Mouse (Mus musculus) stomach, embryonic 14.5 days (tissue): ENCODE measurements around the gene Mink1. TPM values are rescaled to one million over a fixed set of nuclear protein-coding genes. Genes with fewer than 3 reads are reported as not detected.

ENCODE experiments used
- ATAC-seq: fragments of 200-750 bp; cut with Nextera tagmentation; 2 replicates; pipeline ENCODE4 v1.8.0; 2017; ENCODE audit warnings: low read depth, moderate TSS enrichment; ENCODE audit not compliant: insufficient number of reproducible peaks, insufficient read depth, low FRiP score
- H3K27ac ChIP-seq: fragments of 300-500 bp; sonication (generic); 2 replicates; pipeline ENCODE4 v1.5.1; 2014; ENCODE audit warnings: mild to moderate bottlenecking, low read length, moderate library complexity, mixed read lengths
- H3K27me3 ChIP-seq: fragments of 300-500 bp; sonication (generic); 2 replicates; pipeline ENCODE4 v1.6.1; 2014; ENCODE audit warnings: low read length, control low read depth, mixed read lengths; ENCODE audit not compliant: control insufficient read depth, insufficient read depth
- H3K36me3 ChIP-seq: fragments of 300-500 bp; sonication (generic); 2 replicates; pipeline ENCODE4 v1.6.1; 2014; ENCODE audit warnings: mild to moderate bottlenecking, control low read depth, low read length, moderate library complexity, mixed read lengths; ENCODE audit not compliant: control insufficient read depth, insufficient read depth
- H3K4me1 ChIP-seq: fragments of 300-500 bp; sonication (generic); 2 replicates; pipeline ENCODE4 v1.6.1; 2014; ENCODE audit warnings: low read length, control low read depth, mixed read lengths; ENCODE audit not compliant: control insufficient read depth, insufficient read depth
- H3K4me2 ChIP-seq: fragments of 300-500 bp; sonication (generic); replicated peaks from 2 replicates; pipeline ENCODE4 v1.6.1; 2014; ENCODE audit warnings: low read depth, low read length, control low read depth
- H3K4me3 ChIP-seq: fragments of 300-500 bp; sonication (generic); 2 replicates; pipeline ENCODE4 v1.5.1; 2014; ENCODE audit warnings: low read depth, low read length, control low read depth
- H3K9ac ChIP-seq: fragments of 300-500 bp; sonication (generic); replicated peaks from 2 replicates; pipeline ENCODE4 v1.6.1; 2014; ENCODE audit warnings: low read depth, mild to moderate bottlenecking, control low read depth, low read length, moderate library complexity, mixed read lengths
- H3K9me3 ChIP-seq: fragments of 300-500 bp; sonication (generic); 2 replicates; pipeline ENCODE4 v1.6.1; 2016; ENCODE audit warnings: low read depth, low read length, control low read depth; ENCODE audit not compliant: control insufficient read depth
- WGBS: fragments of 180-500 bp; shearing (Covaris S2); extraction: QIAGEN DNeasy Blood & Tissue Kit; methylation state at CpG from one replicate; pipeline ENCODE4 v1.1.7; 2014; 5-methylcytosine and 5-hydroxymethylcytosine counted together
- polyA plus RNA-seq: library from polyadenylated mRNA; unstranded; fragments of >200 nt; fragmentation: Nextera tagmentation; extraction: Ambion mirVana; gene quantifications from 2 replicates; pipeline ENCODE4 v1.2.1, GENCODE M21; 2014

Gene Mink1
- polyA plus RNA-seq, 1 experiment from 2014 or later, result 23.0 TPM

DNA sequence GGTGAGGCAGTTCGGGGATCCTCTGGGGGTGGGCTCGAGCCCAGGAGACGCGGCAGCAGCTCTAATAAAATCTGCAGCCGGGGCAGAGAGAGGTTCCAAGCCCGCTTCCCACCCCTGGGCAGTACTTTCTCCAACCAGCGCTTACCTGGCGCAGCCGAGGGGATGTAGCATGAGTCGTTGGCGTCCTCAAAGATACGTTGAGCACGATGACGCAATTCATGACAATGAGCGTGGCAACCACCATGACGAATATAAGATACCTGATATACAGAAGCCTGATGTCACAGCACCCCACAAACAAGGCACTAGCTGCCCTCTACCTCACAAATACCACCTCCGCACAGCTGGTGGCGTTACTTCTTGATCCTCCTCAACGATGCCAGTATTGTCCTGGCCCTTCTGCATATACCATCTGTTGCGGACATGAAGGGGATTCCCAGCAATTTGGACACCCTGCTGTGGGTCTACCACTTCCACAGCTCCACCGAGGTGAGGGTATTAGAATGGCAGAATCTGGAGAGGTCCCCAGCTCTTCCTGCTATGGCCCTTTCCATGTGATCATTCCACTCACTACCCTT is 52.9 kb downstream of the Mink1 start, which contains the start of gene 4930544D05Rik:
Gene 4930544D05Rik, plus strand, starts transcription at position 333 of the 578 bp plus-strand sequence.
- Histone ChIP-seq H3K27ac (peak within 1 kb of the TSS; percentile 35; the same call in 1 of the 2 replicates), H3K4me2 (peak within 1 kb of the TSS; percentile 87), H3K4me3 (peak within 1 kb of the TSS; percentile 25), H3K9me3 (no peaks in the 10 kb centered on the region), H3K4me1 (peaks cover 4% of the 10 kb centered on the region; the same call in 1 of the 2 replicates), H3K36me3 (peaks cover 18% of the 10 kb centered on the region), H3K9ac (peak within 1 kb of the TSS; percentile 45; the same call in 1 of the 2 replicates), H3K27me3 (no peaks in the 10 kb centered on the region)
- 14% methylated on average over 21 of the region's 21 CpGs for WGBS
- no peak for ATAC-seq

DNA sequence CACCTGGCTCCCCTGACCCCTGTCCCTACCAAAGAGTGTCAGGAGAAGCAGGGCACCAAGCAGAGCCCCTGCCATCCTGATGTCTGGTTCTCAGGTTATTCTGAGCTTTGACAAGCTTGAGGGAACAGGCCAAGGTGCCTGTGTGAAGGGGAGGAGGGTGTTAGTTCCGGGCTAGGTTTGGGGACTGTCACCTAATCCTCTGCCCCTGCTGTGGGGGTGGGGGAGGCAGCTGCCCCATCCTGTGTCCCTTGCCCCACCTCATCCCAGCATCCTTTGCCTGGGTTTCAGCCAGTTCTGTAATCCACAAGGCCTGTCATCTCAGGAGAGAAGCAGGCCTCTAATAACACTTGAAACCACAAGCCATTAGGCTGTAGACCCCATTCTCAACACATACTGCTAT is 56.4 kb downstream of the Mink1 start, which contains the start of gene Chrne:
Gene Chrne, minus strand, starts transcription at position 116 of the 400 bp plus-strand sequence.
- no peak within 1 kb of the TSS for H3K27ac ChIP-seq

DNA sequence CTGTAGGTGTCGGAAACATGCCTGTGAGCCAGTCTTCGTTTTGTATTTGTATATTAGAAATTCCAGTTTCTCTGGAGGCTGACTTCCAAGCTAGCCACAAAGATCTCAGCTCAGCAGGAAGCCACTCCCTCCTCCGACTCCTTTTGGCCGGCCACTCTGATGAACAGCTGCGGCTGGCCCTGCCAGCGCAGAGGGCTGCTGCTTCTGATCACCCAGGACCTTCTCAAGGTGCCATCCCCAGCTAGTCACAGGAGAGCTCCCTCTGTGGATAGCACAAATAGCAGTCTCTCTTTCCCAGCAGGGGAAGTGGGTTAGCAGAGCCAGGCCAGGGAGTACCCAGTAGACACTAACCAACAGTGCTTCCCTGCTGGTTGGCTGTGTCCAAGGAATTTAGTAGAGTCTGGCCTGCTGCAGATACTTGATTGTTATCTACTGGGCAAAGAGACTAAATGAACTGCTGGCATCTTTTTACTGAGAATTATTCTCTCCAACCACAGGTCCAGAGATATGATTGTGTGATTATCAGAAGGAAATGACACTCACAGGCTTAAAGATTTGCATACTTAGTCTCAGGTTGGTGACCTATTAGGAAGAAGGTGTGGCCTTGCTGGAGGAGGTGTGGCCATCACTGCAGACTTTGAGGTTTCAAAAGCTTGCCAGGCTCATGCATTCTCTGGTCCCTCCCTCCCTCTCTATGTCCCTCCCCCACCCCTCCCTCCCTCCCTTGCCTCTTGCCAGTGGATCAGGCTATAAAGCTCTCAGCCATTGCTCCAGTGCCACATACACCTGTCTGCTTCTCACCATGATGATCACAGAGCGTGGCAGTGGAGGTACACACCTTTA is 59.5 kb downstream of the Mink1 start:
- no peak; the same call in 1 of the 2 replicates for ATAC-seq
- no peaks in the 10 kb centered on the region for H3K9me3 ChIP-seq
- no peak overlapping the region for H3K4me3 ChIP-seq
- 35% methylated on average over 7 of the region's 7 CpGs for WGBS
- H3K27ac ChIP-seq, result no peak overlapping the region
- no peaks in the 10 kb centered on the region for H3K27me3 ChIP-seq
- H3K9ac ChIP-seq, result no peak overlapping the region
- no peaks in the 10 kb centered on the region for H3K4me1 ChIP-seq
- H3K4me2 ChIP-seq, result no peak overlapping the region
- no peaks in the 10 kb centered on the region for H3K36me3 ChIP-seq

More for the DNA sequence above, 56.4 kb downstream of the Mink1 start, which contains the start of gene Chrne:
- peaks cover 4% of the 10 kb centered on the region; the same call in 1 of the 2 replicates for H3K4me1 ChIP-seq
- no peaks in the 10 kb centered on the region for H3K27me3 ChIP-seq
- WGBS, result 37% methylated on average over 1 of the region's 1 CpGs
- no peak for ATAC-seq
- H3K9me3 ChIP-seq, result no peaks in the 10 kb centered on the region
- no peak within 1 kb of the TSS for H3K9ac ChIP-seq
- no peak within 1 kb of the TSS for H3K4me2 ChIP-seq
- H3K4me3 ChIP-seq, result no peak within 1 kb of the TSS
- no peaks in the 10 kb centered on the region for H3K36me3 ChIP-seq

DNA sequence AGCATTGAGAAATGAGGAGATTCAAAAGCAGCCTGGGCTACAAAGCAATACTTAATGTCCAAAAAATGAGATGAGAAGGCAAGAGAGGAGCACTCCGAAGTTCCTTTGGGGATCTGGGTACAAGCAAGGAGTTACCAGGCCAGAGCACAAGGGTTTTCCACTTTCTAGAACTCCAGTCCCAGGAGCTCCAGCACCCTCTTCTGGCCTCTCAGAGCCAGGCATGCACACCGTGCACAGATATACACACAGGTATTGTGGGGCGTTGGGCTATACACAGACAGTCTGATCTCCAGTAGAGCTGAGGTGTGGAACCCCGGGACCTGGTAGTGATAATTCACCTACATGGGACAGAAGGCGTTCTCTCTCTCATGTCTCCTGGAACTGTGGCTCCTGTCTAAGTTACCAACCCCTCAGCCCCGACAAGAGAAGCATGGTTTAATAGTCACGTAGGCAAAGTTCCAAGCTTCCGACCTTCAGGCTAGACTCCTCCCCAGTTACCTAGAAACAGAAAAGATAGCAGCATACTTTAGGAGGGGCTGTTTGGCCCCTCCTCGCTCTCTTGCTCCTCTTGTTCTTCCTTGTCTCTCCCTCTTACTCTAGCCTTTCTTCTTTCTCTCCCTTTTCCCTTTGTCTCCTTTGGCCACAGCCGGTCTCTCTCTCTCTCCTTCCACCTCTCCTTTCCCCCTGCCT is 60.5 kb downstream of the Mink1 start:
- no peaks in the 10 kb centered on the region for H3K9me3 ChIP-seq
- ATAC-seq, result 0 out of 2 replicates have a peak, but pooled peaks have one; percentile 23
- H3K36me3 ChIP-seq, result no peaks in the 10 kb centered on the region
- H3K4me3 ChIP-seq, result no peak overlapping the region
- H3K27me3 ChIP-seq, result no peaks in the 10 kb centered on the region
- no peak overlapping the region for H3K4me2 ChIP-seq
- H3K9ac ChIP-seq, result no peak overlapping the region
- WGBS, result 72% methylated on average over 10 of the region's 10 CpGs
- H3K27ac ChIP-seq, result no peak overlapping the region
- H3K4me1 ChIP-seq, result no peaks in the 10 kb centered on the region

DNA sequence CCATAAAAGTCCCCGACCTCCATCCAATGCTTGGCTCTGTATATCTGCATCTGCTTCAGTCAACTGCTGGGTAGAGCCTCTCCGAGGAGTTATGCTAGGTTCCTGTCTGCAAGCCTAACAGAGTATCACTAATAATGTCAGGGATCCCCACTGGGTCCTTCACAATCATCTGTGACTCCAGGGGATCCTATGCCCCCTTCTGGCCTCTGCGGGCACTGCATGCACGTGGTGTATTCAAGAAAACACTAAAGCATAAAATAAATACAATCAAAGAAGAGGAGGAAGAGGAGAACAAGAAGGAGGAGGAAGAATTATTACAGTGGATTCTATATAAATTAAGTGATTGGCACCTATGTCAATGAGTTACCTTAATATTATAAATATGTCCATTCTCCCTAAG is 62.8 kb downstream of the Mink1 start:
- H3K36me3 ChIP-seq, result no peaks in the 10 kb centered on the region
- no peaks in the 10 kb centered on the region for H3K4me1 ChIP-seq
- ATAC-seq, result no peak
- no peak overlapping the region for H3K4me3 ChIP-seq
- no peak overlapping the region for H3K9ac ChIP-seq
- WGBS, result 40% methylated on average over 4 of the region's 4 CpGs
- H3K9me3 ChIP-seq, result no peaks in the 10 kb centered on the region
- no peak overlapping the region for H3K4me2 ChIP-seq
- H3K27ac ChIP-seq, result no peak overlapping the region
- H3K27me3 ChIP-seq, result no peaks in the 10 kb centered on the region

DNA sequence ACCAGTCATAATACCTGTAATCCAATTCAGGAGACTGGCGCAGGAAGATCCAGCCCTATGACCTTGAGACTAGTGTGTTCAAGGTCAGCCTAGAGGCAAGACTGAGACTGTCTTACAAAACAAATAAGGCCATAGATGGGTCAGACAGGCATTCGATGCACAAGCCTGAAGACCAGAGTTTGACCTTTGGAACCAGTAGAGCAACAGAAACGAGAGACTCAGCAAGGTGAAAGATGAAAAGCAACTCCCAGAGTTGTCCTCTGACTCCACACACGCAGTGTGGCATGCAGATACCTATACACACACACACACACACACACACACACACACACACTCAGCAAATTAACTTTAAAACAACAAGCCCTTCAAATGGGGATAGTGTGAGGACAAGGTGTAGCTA is 64.2 kb downstream of the Mink1 start:
- Histone ChIP-seq H3K27ac (no peak overlapping the region), H3K4me2 (no peak overlapping the region), H3K9ac (no peak overlapping the region), H3K9me3 (no peaks in the 10 kb centered on the region), H3K4me3 (no peak overlapping the region), H3K36me3 (no peaks in the 10 kb centered on the region), H3K27me3 (no peaks in the 10 kb centered on the region), H3K4me1 (no peaks in the 10 kb centered on the region)
- 58% methylated on average over 4 of the region's 4 CpGs for WGBS
- ATAC-seq, result no peak

DNA sequence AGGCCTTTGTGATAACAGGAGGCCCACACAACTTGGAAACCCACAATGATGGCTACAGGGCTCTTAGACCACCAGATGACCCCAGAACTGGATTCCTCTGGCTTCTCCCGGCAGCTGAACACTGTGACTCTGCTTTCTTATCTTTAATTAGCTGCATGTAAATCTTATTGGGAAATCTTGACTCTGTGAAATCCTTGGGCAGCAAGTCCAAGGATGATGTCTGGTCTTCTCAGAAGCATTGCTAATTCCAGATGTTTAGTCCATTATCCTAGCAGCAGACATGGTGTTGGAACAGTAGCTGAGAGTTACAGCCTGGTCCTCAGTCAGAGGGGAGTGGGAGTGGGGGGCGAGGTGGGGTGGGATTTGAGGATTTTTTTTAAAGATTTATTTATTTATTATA is 65.8 kb downstream of the Mink1 start:
- Histone ChIP-seq H3K36me3 (no peaks in the 10 kb centered on the region), H3K27me3 (no peaks in the 10 kb centered on the region), H3K4me1 (no peaks in the 10 kb centered on the region), H3K4me2 (no peak overlapping the region), H3K9ac (no peak overlapping the region), H3K9me3 (no peaks in the 10 kb centered on the region), H3K4me3 (no peak overlapping the region), H3K27ac (no peak overlapping the region)
- 68% methylated on average over 2 of the region's 2 CpGs for WGBS
- ATAC-seq, result no peak

DNA sequence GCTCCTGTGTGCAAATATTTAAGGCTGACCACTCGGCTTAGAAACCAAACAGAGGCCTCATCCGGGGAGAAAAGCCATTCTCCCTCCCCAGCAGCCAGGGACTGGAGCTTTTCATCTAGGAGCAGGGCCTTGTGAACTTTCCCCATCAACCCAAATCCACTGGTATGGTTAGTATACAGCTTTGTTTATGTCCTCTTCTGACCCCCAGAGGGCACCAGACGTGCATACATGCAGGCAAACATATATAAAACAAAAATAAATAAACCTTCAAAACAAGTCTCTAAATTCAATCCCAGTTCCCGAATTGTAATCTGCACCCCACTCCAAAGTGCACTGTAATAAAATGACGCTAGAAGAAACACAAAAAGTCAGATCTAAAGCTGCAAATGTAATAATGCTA is 66.9 kb downstream of the Mink1 start:
- Histone ChIP-seq H3K9ac (no peak overlapping the region), H3K9me3 (no peaks in the 10 kb centered on the region), H3K4me3 (no peak overlapping the region), H3K27me3 (no peaks in the 10 kb centered on the region), H3K4me2 (no peak overlapping the region), H3K36me3 (no peaks in the 10 kb centered on the region), H3K27ac (no peak overlapping the region), H3K4me1 (no peaks in the 10 kb centered on the region)
- 46% methylated on average over 5 of the region's 5 CpGs for WGBS
- no peak for ATAC-seq
